Mouse (Mus musculus): ENCODE measurements around the gene Cacna1c. TPM values are rescaled to one million over a fixed set of nuclear protein-coding genes. Genes with fewer than 3 reads are reported as not detected.

Gene Cacna1c
- polyA plus RNA-seq, 1 experiment from 2014 or later: 6.2 TPM

DNA sequence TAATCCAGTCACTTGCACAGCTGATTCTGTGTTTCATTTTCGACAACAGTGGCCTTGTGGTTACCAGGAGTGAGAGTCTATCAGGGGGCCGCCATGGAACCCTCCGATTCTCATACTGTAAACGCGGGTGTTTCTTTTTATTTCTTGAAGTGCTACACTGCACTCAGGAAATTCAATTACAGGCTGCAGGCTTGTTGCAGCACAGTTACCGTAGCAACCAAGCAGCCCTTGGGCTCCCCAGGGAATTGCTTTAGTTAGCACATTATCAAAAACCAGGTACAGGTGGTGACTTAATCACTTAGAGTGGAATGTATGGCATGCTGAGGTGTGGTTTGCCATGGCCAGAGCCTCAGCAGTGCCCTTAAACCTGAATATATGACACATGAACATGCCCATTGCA, 621.9 kb downstream of the Cacna1c start:
- no peaks in the 10 kb centered on the region for H3K4me1 ChIP-seq
- H3K36me3 ChIP-seq (replicated peaks): no peaks in the 10 kb centered on the region
- no peak overlapping the region for H3K4me3 ChIP-seq (replicated peaks)
- 0 out of 2 replicates have a peak, but pooled peaks cover 3% of the 10 kb centered on the region for H3K9me3 ChIP-seq
- H3K4me2 ChIP-seq: no peak overlapping the region
- 0 out of 2 replicates have a peak, but pooled peaks have one; percentile 20 for ATAC-seq (ENCODE audit: low FRiP score)
- 77% methylated on average over 6 of the region's 6 CpGs for WGBS
- H3K27ac ChIP-seq: no peak overlapping the region
- no peaks in the 10 kb centered on the region for H3K27me3 ChIP-seq
- H3K9ac ChIP-seq: no peak overlapping the region

DNA sequence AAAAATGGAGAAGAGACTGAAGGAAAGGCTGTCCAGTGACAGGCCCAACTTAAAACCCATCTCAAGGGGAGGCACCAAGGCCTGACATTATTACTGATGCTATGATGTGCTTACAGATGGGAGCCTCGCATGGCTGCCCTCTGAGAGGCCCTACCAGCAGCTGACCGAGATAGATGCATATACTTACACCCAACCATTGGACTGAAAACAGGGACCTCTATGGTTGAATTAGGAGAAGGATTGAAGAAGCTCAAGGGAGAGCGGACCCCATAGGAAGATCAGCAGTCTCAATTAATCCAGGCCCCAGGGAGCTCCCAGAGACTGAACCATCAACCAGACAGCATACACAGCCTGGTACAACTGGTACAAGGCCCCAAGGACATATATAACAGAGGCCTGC, 628.4 kb downstream of the Cacna1c start:
- H3K4me1 ChIP-seq: peaks cover 10% of the 10 kb centered on the region
- no peak for ATAC-seq (ENCODE audit: low FRiP score)
- WGBS: 88% methylated on average over 3 of the region's 3 CpGs
- no peaks in the 10 kb centered on the region for H3K36me3 ChIP-seq (replicated peaks)
- no peaks in the 10 kb centered on the region for H3K9me3 ChIP-seq
- no peak overlapping the region for H3K4me3 ChIP-seq (replicated peaks)
- H3K4me2 ChIP-seq: no peak overlapping the region
- H3K27ac ChIP-seq: no peak overlapping the region
- no peak overlapping the region for H3K9ac ChIP-seq
- H3K27me3 ChIP-seq: no peaks in the 10 kb centered on the region

DNA sequence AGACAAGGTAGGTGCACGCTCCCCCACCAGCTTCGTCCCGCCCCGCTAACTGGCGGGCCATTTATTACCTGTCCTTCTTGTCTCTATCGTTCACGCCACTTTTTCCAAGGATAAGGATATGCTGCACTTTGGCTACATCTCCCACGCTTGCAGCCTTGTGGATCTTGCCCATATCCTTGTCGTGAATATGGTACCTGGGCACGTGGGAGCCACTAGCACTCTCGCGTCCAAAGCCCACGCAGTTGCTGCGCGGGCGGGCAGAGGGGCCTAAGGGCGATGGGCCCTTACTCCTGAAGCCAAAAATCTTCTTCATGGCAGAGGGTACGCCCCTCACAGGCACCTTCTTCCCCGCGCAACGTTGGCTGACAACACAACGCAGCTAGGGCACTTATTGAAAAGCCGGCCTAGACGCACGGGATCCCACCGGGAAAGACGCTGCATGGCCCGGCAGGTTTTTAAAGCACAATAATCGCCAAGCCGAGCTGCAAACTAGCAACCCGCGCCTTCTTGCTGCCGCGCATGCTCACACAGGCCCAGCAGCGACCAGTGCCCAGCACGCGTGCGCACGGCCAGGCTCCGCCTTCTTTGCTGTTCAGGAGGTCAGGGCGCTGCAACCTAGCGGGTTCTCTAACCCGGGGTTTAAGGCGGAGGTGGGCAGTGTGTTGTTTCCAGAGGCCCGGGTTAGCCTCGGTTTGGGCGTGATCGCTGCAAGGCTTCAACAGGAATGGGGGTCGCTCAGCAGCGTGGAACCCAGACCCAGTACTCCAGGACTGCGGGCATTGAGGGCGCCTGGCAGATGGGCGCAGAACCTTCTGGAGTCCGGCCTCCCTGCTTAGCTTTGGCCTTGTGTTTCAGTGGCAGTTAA, 634.2 kb downstream of the Cacna1c start, which contains the start of gene Ankrd26:
Gene Ankrd26, minus strand, starts transcription at position 482 of the 865 bp plus-strand sequence.
- Histone ChIP-seq H3K4me3 (replicated peaks) (peak within 1 kb of the TSS; percentile 68), H3K27me3 (no peaks in the 10 kb centered on the region), H3K36me3 (replicated peaks) (peaks cover 19% of the 10 kb centered on the region), H3K9ac (peak within 1 kb of the TSS; percentile 74), H3K9me3 (no peaks in the 10 kb centered on the region), H3K4me1 (peaks cover 30% of the 10 kb centered on the region), H3K27ac (peak within 1 kb of the TSS; percentile 54), H3K4me2 (peak within 1 kb of the TSS; percentile 96)
- ATAC-seq (ENCODE audit: low FRiP score): peak; percentile 97
- 5% methylated on average over 54 of the region's 54 CpGs for WGBS

DNA sequence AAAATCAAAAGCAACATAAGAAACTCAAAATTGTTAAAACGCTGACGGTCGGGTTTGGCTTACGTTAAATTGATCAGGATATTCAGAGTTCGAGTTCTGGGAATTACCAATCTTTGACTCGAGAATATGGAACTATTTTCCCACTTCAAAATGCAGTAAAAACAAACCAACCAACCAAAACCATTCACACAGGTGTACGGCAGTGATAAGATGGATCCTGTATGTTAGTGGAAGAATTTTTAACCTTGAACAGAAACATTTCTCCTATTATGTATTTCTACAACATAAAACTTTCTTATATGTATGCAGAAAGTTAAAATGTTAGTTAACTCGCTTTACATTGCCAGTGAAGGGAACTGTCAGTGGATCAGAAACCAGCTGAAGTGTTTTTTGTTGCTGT, 635.0 kb downstream of the Cacna1c start:
- no peak for ATAC-seq (ENCODE audit: low FRiP score)
- peaks cover 30% of the 10 kb centered on the region for H3K4me1 ChIP-seq
- peaks cover 26% of the 10 kb centered on the region for H3K36me3 ChIP-seq (replicated peaks)
- H3K4me3 ChIP-seq (replicated peaks): peak overlapping the region; percentile 68
- no peak overlapping the region for H3K27ac ChIP-seq
- H3K27me3 ChIP-seq: no peaks in the 10 kb centered on the region
- H3K9me3 ChIP-seq: no peaks in the 10 kb centered on the region
- WGBS: 83% methylated on average over 8 of the region's 8 CpGs
- peak overlapping the region; percentile 74 for H3K9ac ChIP-seq
- peak overlapping the region; percentile 96 for H3K4me2 ChIP-seq

DNA sequence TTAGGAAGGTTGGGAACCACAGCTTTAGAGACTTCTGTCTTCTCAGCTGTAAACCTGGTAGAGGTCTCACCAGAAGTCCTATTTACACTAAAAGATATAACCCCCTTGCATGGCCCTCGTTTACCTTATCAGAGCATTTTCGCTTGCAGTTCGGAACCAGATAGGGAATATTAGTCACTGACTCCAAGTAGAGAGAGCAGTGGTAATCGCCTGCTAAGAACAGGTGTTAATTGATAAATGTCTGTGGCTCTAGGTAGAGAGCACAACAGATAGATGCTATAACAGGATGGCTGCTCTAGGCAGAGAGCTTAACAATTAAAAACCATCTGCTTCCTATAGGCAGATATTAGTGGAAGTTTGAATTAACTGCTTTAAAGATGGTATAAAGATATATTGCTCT, 657.6 kb downstream of the Cacna1c start:
- H3K27ac ChIP-seq: no peak overlapping the region
- no peaks in the 10 kb centered on the region for H3K27me3 ChIP-seq
- no peak for ATAC-seq (ENCODE audit: low FRiP score)
- H3K4me2 ChIP-seq: no peak overlapping the region
- H3K9ac ChIP-seq: no peak overlapping the region
- H3K4me1 ChIP-seq: no peaks in the 10 kb centered on the region
- H3K4me3 ChIP-seq (replicated peaks): no peak overlapping the region
- peaks cover 67% of the 10 kb centered on the region for H3K36me3 ChIP-seq (replicated peaks)
- 94% methylated on average over 4 of the region's 4 CpGs for WGBS
- H3K9me3 ChIP-seq: no peaks in the 10 kb centered on the region

Other genes with a start within 250 kb of the Cacna1c start
- 13.6 and 13.7 TPM in 2 replicates for gene Dcp1b, start 21.2 kb downstream of the Cacna1c start, polyA plus RNA-seq (2016; fragmentation: Nextera tagmentation; extraction: Ambion mirVana)
- not detected in 2 replicates for gene Cacna2d4, start 40.1 kb upstream of the Cacna1c start, polyA plus RNA-seq (2016; fragmentation: Nextera tagmentation; extraction: Ambion mirVana)
- 0.68 and 0.70 TPM in 2 replicates for gene Lrtm2, start 134.3 kb upstream of the Cacna1c start, polyA plus RNA-seq (2016; fragmentation: Nextera tagmentation; extraction: Ambion mirVana)
- gene Adipor2, start 221.3 kb upstream of the Cacna1c start, polyA plus RNA-seq (2016; fragmentation: Nextera tagmentation; extraction: Ambion mirVana): 31.5 and 35.1 TPM in 2 replicates

All from forebrain, embryonic 12.5 days (tissue).